Mouse (Mus musculus) gonadal fat pad, adult 2 months (tissue): ENCODE results near the gene Osbp2. TPM values are rescaled to one million over a fixed set of nuclear protein-coding genes. Genes with fewer than 3 reads are reported as not detected.

Experiments
- polyA plus RNA-seq: library from polyadenylated mRNA; depleted of rRNA; stranded (reverse); fragments of >200 nt; gene quantifications from 2 replicates; pipeline ENCODE4 v1.2.3, GENCODE M21; 2012; rRNA removed

Gene Osbp2
- polyA plus RNA-seq, 1 experiment, result 8.6 TPM

Other genes starting within 250 kb of the Osbp2 start
- 9.0 and 10.1 TPM in 2 replicates for gene Morc2a, start 214.7 kb downstream of the Osbp2 start, polyA plus RNA-seq
- gene 4921536K21Rik, start 31.2 kb upstream of the Osbp2 start, polyA plus RNA-seq, result 1.9 and 2.0 TPM in 2 replicates
- gene Dusp18, start 31.3 kb upstream of the Osbp2 start, polyA plus RNA-seq, result 13.0 and 14.9 TPM in 2 replicates
- 9.3 and 9.6 TPM in 2 replicates for gene Slc35e4, start 50.8 kb upstream of the Osbp2 start, polyA plus RNA-seq
- 151 and 176 TPM in 2 replicates for gene Tcn2, start 68.3 kb upstream of the Osbp2 start, polyA plus RNA-seq
- 33.2 and 38.7 TPM in 2 replicates for gene Pes1, start 100.1 kb upstream of the Osbp2 start, polyA plus RNA-seq
- gene 4930556J24Rik, start 112.9 kb upstream of the Osbp2 start, polyA plus RNA-seq, result not detected in 2 replicates
- 1.1 and 1.3 TPM in 2 replicates for gene Gal3st1, start 119.7 kb upstream of the Osbp2 start, polyA plus RNA-seq
- 3.8 and 4.6 TPM in 2 replicates for gene Sec14l4, start 167.6 kb upstream of the Osbp2 start, polyA plus RNA-seq
- 0.07 and 0.71 TPM in 2 replicates for gene Sec14l3, start 200.9 kb upstream of the Osbp2 start, polyA plus RNA-seq
- 7.9 and 9.5 TPM in 2 replicates for gene Mtfp1, start 231.5 kb upstream of the Osbp2 start, polyA plus RNA-seq